Mouse (Mus musculus) liver, adult 2 months (tissue): ENCODE data around the gene Hmcn2. TPM values are rescaled to one million over a fixed set of nuclear protein-coding genes. Genes with fewer than 3 reads are reported as not detected.

Experiments
- DNase-seq: peaks from one replicate; pipeline ENCODE4 v3.0.0-alpha.2; 2011; ENCODE audit warnings: low read depth, low spot score; ENCODE audit errors: extremely low read depth
- H3K27ac ChIP-seq: fragments of 200-500 bp; replicated peaks from 2 replicates; pipeline ENCODE4 v1.5.1; 2012; ENCODE audit warnings: low read depth, mild to moderate bottlenecking, control low read depth, inconsistent platforms, low read length; ENCODE audit not compliant: insufficient read depth
- H3K27me3 ChIP-seq: fragments of 200-500 bp; 2 replicates; pipeline ENCODE4 v1.6.1; 2012; ENCODE audit warnings: mild to moderate bottlenecking, moderate library complexity, low read length, inconsistent platforms; ENCODE audit not compliant: control insufficient read depth, insufficient read depth
- H3K36me3 ChIP-seq: fragments of 200-500 bp; 2 replicates; pipeline ENCODE4 v1.6.1; 2012; ENCODE audit warnings: low read length, inconsistent platforms; ENCODE audit not compliant: control insufficient read depth, insufficient read depth
- H3K4me1 ChIP-seq: fragments of 200-500 bp; 2 replicates; pipeline ENCODE4 v1.6.1; 2011; ENCODE audit warnings: low read length; ENCODE audit not compliant: control insufficient read depth, insufficient read depth
- H3K4me3 ChIP-seq: fragments of 200-500 bp; 2 replicates; pipeline ENCODE4 v1.5.1; 2011; ENCODE audit warnings: low read depth, mild to moderate bottlenecking, control low read depth, low read length, moderate library complexity; ENCODE audit not compliant: insufficient read depth
- H3K79me2 ChIP-seq: fragments of 200-500 bp; 2 replicates; pipeline ENCODE4 v1.6.1; 2012; ENCODE audit warnings: inconsistent platforms, mild to moderate bottlenecking, low read length, moderate library complexity; ENCODE audit not compliant: control insufficient read depth, insufficient read depth
- H3K9ac ChIP-seq: fragments of 200-500 bp; 2 replicates; pipeline ENCODE4 v1.6.1; 2012; ENCODE audit warnings: low read depth, mild to moderate bottlenecking, control low read depth, inconsistent platforms, low read length
- CTCF ChIP-seq: fragments of 200-500 bp; IDR thresholded peaks from 2 replicates; pipeline ENCODE4 v1.5.1; 2011; ENCODE audit warnings: low read depth, low read length, control low read depth
- POLR2A ChIP-seq: fragments of 200-500 bp; IDR thresholded peaks from 2 replicates; pipeline ENCODE4 v1.6.1; 2011; ENCODE audit warnings: low read length, control low read depth; ENCODE audit not compliant: insufficient read depth; ENCODE audit errors: extremely low read depth
- WGBS: fragments of 180-500 bp; shearing (Covaris S2); methylation state at CpG from one replicate; pipeline ENCODE4 v1.1.7; 2018; 5-methylcytosine and 5-hydroxymethylcytosine counted together
- polyA plus RNA-seq: library from polyadenylated mRNA; depleted of rRNA; stranded (reverse); fragments of >200 nt; gene quantifications from 2 replicates; pipeline ENCODE4 v1.2.3, GENCODE M21; 2012
- total RNA-seq: library from RNA; depleted of rRNA; stranded (reverse); fragments of >200 nt; gene quantifications from 2 replicates; pipeline ENCODE4 v1.2.3, GENCODE M21; 2014

The Hmcn2 gene
- total and polyA plus RNA-seq, 2 experiments: 0.46 to 1.8 TPM

DNA sequence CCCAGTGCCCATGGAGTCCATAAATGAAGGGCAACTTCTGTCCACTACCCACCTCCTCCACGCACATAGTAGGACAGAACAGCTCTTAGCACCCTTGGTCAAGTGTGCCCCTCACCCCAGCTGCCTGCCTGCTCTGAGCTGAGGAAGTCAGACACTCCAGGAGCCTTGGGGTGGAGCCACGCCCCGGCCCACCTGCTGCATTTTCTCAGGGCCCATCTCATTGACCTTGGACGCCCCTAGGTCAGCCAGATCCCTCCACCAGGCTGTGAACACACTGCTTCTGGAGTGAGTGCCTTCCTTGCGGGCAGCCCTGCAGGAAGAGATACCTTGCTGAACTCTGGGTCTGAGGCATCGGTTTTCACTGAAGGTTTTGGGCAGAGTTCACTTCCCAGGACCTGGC, 157.4 kb downstream of the Hmcn2 start:
- peak overlapping the region; percentile 93 for H3K9ac ChIP-seq
- H3K4me1 ChIP-seq: peaks cover 25% of the 10 kb centered on the region; the same call in 1 of the 2 replicates
- H3K4me3 ChIP-seq: peak overlapping the region; percentile 76
- 31% methylated on average over 6 of the region's 6 CpGs for WGBS
- peaks cover 14% of the 10 kb centered on the region; the same call in 1 of the 2 replicates for H3K79me2 ChIP-seq
- TF ChIP-seq CTCF: no peak
- TF ChIP-seq POLR2A: peak; percentile 34; the same call in 1 of the 2 replicates
- peaks cover 37% of the 10 kb centered on the region for H3K36me3 ChIP-seq
- H3K27me3 ChIP-seq: no peaks in the 10 kb centered on the region
- H3K27ac ChIP-seq: peak overlapping the region; percentile 82
- peak; percentile 24 for DNase-seq

- Histone ChIP-seq H3K27ac (peak overlapping the region; percentile 82), H3K27me3 (no peaks in the 10 kb centered on the region), H3K36me3 (peaks cover 45% of the 10 kb centered on the region), H3K79me2 (peaks cover 14% of the 10 kb centered on the region; the same call in 1 of the 2 replicates), H3K9ac (peak overlapping the region; percentile 93), H3K4me3 (peak overlapping the region; percentile 76), H3K4me1 (peaks cover 32% of the 10 kb centered on the region)
- peak; percentile 55 for DNase-seq
- TF ChIP-seq CTCF (peak; percentile 45), POLR2A (0 out of 2 replicates have a peak, but pooled peaks have one; percentile 9)
- 17% methylated on average over 10 of the region's 10 CpGs for WGBS
These were observed 158.3 kb downstream of the Hmcn2 start for GRCm38 (mm10) chr2:31472406-31473065.

GRCm38 (mm10) chr2:31473941-31474340, 159.7 kb downstream of the Hmcn2 start:
- TF ChIP-seq POLR2A (no peak), CTCF (peak; percentile 70)
- Histone ChIP-seq H3K79me2 (peaks cover 14% of the 10 kb centered on the region; the same call in 1 of the 2 replicates), H3K36me3 (peaks cover 52% of the 10 kb centered on the region), H3K4me3 (peak overlapping the region; percentile 52), H3K27me3 (no peaks in the 10 kb centered on the region), H3K27ac (no peak overlapping the region), H3K9ac (no peak overlapping the region; the same call in 1 of the 2 replicates), H3K4me1 (peaks cover 28% of the 10 kb centered on the region)
- DNase-seq: peak; percentile 70
- 44% methylated on average over 4 of the region's 4 CpGs for whole genome bisulfite sequencing

DNA sequence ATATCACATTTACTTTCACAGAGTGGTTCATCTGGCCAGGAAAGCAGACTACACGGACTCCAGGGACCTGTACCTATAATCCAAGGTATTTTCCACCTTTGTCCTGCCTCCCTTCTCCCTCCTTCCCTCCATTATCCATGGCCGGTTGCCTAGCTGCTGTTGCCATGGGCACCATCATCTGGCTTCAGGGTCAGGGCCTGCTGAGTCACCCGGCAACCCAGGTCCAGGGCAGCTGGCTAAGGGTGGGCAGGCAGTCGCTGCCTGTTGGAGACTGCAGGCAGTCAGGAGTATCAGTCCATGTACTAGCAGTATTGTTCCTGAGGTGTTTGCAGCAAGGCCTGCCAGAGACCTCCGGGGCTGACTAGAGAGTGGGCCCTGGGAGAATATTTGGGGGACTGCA, 160.5 kb downstream of the Hmcn2 start:
- H3K9ac ChIP-seq: peak overlapping the region; percentile 29
- TF ChIP-seq POLR2A: 0 out of 2 replicates have a peak, but pooled peaks have one; percentile 20
- TF ChIP-seq CTCF: no peak
- H3K27me3 ChIP-seq: no peaks in the 10 kb centered on the region
- peaks cover 14% of the 10 kb centered on the region; the same call in 1 of the 2 replicates for H3K79me2 ChIP-seq
- peaks cover 30% of the 10 kb centered on the region for H3K4me1 ChIP-seq
- 40% methylated on average over 5 of the region's 5 CpGs for WGBS
- H3K36me3 ChIP-seq: peaks cover 59% of the 10 kb centered on the region
- DNase-seq: no peak
- H3K4me3 ChIP-seq: peak overlapping the region; percentile 52
- no peak overlapping the region; the same call in 1 of the 2 replicates for H3K27ac ChIP-seq

- peak overlapping the region; percentile 41 for H3K4me3 ChIP-seq
- whole genome bisulfite sequencing: 47% methylated on average over 10 of the region's 10 CpGs
These were observed 162.0 kb downstream of the Hmcn2 start for GRCm38 (mm10) chr2:31476107-31476820.

More at GRCm38 (mm10) chr2:31476107-31476820, 162.0 kb downstream of the Hmcn2 start:
- TF ChIP-seq POLR2A (no peak), CTCF (no peak)
- Histone ChIP-seq H3K79me2 (peaks cover 8% of the 10 kb centered on the region; the same call in 1 of the 2 replicates), H3K4me1 (peaks cover 30% of the 10 kb centered on the region), H3K9ac (peak overlapping the region; percentile 37), H3K27ac (peak overlapping the region; percentile 8; the same call in 1 of the 2 replicates), H3K36me3 (peaks cover 71% of the 10 kb centered on the region), H3K27me3 (no peaks in the 10 kb centered on the region)
- DNase-seq: peak; percentile 56
